Mouse (Mus musculus) layer of hippocampus, postnatal 14 days (tissue): ENCODE results near the gene Cbx1. TPM values are rescaled to one million over a fixed set of nuclear protein-coding genes. Genes with fewer than 3 reads are reported as not detected.

ENCODE experiments used
- DNase-seq, 2 experiments: peaks; one replicate each; pipeline ENCODE4 v3.0.0; 2021 to 2022; ENCODE audit warnings: low spot score in 2 of 2, mixed read lengths in 1 of 2
- long read RNA-seq, 2 experiments: library from polyadenylated mRNA; stranded (forward); transcript quantifications; one replicate each; pipeline ENCODE4 v2.0.0; 2021
- total RNA-seq, 2 experiments: library from RNA; stranded (reverse); gene quantifications; 2 replicates each; pipeline ENCODE4 v1.2.3; 2021

Gene Cbx1
- total RNA-seq: 10 to 100 TPM; 51.0 to 54.8 TPM
- long read RNA-seq, experiment 1, partial matches to known transcripts: 2 of 11 reads
- long read RNA-seq, experiment 1, other reads (novel, unspliced or antisense): 8 of 11 reads
- long read RNA-seq, experiment 2, partial matches to known transcripts: 2 of 22 reads
- long read RNA-seq, experiment 2, other reads (novel, unspliced or antisense): 20 of 22 reads

DNA sequence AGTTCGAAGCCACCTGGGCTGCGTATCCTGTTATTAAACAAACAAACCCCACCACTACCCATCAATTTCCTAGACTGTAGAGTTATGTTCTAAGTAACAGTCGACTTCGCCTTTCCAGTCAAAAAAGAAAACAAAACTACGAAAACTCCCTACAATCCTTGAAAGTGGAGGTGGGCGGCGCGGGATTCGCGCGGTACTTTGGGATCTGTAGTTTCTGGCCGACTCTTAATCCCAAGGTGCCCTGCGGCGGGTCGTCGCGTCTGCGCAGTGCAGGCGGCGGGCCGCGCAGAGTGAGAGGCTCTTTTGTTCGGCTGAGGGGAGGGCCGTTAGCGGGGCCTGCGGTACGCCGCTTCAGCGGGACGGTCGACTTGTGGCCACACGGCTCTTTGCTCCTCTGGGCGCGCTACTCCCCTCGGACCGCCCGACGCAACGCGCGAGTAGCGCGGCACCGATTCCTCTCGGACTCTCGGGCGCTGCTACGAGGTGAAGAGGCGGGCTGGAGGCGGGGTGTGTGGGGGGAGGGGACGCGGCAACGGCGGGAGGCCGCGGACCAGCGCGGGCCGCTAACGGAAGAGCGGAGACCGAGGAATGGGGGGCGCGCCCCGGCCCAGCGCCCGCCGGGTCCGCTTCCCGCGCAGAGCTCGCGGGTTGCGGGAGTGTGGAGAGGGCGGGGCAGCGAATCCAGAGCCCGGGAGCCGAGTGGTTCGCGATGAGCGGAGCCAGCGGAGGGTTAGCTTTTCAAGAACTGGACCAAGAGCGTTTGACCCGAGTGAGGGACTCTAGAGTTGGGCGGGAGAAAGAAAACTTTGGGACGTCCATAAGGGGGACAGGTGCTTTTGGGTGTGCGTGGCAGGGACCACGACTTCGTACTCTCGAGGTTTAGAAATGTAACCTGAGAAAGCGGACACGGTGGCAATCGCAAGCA lies at the start of gene Cbx1:
Gene Cbx1 (plus strand): TSS at position 257 of the 925 bp plus-strand sequence.
- DNase-seq: peak; percentile 87 to 94

DNA sequence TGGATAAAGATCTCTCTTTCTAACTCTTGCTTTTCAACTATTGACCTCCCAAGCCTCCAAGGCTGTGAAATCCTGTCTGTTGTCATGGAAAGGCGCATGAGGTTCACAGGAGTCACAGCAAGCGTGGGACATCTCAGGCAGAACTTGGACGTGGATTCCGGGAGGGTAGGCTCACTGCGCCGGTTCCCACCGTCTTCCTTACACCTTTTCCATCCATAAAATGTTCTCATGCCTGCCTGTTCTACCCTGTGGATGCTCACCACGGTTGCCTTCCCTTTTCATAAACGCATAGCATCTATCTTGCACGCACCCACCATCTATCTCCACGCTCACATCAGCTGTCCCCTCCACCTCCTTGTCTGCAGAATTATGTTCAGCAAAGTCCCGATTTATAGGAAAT lies 48.1 kb upstream of the Cbx1 start:
- no peak for DNase-seq

DNA sequence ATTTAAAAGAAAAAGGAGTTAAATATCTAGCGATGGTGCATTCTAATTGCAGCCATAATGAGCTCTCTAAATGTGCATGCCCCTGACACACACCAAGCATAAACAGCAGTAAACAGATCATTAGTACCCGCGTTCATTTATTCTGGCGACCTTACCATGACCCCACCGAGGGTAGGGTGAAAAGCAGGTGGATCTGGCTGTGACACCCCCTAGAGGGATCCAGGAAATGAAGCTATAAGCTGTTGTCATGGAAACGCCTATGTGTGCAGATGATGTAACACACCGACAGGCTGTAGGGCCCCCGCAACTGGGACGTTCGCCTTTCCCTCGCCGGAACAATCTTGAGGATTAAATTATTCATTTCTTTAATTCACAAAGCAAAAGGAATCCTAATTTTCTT lies 46.9 kb upstream of the Cbx1 start:
- peak; percentile 45 to 58 for DNase-seq

DNA sequence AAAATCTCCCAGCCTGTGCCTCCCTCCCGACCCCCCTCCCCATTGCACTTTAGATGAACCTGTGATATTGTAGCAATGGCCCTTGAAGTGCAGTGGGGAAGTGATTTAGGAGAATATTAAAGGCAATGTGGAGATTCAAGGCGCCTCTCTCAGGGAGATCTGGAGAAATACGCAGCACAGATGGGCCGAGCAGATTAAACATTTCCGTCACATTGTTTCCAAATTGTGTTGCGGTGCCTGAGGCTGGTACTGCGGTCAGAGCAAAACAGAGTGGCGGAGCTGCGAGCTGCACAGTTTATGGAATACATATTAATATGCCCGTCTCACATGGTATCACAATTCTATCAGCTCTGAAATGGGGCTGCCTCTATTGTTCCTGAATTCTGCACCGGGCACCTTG lies 45.9 kb upstream of the Cbx1 start:
- no peak for DNase-seq

DNA sequence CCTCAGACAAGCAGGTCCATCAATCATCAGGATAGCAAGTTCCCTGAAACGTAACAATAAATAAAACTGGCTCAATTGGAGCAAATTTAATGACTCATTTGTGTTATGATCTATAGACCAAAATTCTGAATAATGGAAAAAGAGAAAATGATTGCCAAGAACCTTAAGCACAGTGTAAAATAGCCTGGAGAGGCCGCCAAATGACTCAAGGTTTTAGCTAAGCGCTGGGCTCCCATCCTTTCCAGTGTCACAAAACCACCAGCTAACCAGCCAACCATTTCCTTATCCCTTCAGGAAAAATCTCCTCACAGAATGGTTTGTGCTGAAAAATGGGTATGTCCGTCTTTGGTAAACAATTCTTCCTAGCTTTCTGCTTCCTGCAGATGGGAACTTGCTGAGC lies 45.0 kb upstream of the Cbx1 start:
- DNase-seq: no peak

DNA sequence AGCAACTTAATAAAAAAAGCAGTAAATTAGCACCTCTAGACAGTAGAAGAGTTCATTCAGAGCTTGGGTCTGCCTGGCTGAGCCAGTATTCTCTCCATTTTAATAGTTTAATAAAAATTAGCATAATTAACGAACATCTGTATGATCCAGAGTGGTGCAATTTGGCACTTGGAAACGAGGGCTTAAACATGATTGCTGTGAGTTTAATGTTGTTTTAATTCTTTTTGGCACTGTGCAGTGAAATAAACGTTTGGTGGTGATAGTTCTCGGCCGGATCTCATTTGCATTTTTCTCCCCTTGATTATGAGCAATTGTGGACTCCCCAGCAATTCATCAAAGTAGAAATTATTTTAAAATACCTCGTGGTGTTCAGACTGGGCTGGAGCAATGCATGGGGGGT lies 42.3 kb upstream of the Cbx1 start:
- no peak for DNase-seq

DNA sequence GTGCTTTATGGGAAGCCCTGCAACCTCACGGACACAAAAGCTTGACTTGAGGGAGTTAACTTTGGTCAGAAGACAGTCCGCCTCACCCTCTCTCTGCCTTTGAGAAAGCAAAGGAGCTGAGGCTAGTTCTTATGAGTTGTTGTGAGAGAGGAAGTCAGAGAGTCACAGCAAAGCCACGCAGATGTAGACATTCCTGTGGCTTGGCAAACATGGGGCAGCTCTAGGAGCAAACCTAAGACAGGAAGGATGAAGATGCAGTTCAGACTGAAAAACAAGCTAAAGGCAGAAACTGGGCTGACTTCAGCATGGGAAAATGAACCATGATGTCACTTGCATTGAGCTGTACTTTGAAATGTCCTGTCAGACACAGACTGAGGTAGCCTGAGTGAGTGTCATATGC lies 41.4 kb upstream of the Cbx1 start:
- DNase-seq: no peak

DNA sequence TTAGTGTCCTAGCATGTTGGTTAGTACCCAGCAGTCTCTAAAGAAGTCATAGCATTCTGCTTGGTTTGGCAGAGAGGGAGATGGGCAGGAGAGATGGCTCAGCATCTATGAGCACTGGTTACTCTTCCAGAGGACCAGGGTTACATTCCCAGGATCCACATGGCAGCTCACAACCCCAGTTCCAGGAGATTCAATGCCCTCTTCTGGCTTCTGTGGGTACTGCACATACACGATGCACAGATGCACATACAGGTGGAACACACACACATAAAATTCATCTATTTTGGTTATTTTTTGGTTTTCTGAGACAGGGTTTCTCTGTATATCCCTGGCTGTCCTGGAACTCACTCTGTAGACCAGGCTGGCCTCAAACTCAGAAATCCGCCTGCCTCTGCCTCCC lies 33.6 kb upstream of the Cbx1 start:
- DNase-seq: no peak

DNA sequence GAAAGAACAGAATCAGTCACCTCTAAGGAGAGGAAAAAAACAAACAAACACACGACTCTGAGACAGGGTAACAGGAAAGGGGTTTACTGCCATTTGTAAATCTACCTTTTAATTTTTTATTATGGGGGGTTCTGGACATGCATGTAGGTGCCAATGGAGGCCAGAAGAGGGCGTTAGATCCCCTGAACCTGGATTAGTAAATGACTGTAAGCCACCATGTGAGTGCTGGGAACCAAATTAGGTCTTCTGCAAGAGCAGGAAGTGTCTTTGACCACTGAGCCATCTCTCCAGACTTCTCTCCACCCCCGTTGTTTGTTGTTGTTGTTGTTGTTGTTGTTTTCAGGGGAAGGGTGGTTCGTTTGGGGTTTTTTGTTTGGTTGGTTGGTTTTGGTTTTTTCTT lies 31.5 kb upstream of the Cbx1 start:
- no peak for DNase-seq

DNA sequence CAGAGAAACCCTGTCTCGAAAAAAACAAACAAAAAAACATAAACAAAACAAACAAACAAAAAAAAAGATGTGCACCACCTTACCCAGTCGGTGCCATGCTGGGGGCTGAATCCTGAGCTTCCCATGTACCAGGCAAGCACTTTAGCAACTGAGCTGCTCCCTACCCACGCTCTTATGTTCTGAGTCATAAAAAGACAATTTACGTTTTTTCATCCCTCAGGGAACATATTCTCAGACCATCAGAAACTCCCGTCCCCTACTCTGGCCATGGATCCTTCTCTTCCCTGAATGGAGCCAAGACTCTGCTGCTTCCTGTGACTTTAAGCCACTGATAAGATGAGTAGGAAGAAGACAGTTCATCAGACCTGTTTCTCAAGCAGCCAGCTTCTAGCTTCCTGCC lies 30.5 kb upstream of the Cbx1 start:
- DNase-seq: no peak

DNA sequence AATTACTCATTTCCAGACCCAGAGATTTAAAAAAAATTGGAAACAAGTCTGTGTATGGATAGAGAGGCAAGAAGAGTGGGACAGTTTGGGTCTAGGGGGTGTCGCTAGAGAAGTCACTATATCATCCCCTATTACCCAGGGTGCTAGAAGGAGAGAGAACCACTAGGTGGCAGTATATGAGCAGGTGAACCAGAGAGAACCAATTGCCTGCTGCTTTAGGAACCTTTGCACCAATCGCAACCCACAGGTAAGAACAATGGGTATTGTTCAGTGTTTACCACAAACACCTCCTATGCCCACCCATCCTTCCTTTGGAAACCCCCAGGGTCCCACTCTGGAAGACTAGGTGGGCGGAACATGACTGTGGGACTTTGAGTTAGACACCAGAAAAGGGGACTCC lies 28.9 kb upstream of the Cbx1 start:
- peak in 1 of 2 experiments; percentile 76 for DNase-seq

DNA sequence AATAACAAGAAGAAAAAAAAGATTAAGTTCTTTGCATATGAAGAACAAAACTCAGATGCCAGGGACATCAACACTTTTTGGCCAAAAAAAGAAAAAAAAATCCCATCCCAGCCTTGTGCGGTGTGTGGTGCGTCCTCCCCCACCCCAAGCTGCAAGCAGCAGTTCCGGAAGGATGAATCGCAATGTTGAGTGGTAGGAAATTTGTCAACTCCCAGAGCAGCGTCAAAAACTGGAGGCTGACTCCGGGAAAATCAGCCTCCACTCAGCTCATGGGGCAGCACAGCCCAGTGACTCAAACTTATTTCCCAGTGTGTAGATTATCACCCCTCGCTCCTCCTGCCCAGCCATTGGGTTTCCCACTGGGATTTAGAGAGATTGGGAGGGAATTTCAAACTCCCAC lies 26.9 kb upstream of the Cbx1 start:
- no peak for DNase-seq

DNA sequence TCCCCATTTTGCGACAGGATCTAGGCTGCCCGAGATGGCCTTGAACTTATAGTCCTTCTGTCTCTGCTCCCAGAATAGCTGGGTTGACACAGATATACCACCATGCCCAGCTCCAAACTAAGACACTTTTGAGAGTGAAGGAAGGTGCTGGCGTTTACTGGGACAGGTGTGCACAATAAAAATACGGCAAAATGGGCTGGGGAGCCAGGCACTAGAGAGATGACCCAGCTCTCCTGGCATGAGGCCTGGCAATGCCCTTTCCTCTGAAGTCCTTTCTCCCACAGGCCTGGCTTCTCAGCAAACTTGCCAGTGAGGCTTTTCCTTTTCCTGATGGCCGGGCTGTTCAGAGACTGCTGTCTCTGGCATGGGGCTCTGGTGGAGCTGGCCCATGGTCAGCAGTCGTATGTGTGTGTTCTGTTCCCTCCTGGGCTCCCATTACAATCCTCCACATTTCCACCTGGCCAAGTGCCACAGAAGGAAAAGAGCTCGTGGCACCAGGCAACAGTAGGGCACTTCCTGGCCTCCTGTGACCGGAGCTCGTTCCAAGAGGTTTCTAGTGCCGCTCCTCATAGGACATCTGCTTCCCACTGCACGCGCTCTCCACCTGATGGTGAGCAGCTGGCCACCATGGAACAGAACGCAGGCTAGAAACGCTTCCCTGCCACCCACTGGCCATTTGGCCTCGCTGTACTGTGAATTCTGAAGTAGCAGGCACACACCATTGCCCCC lies 26.0 kb upstream of the Cbx1 start:
- peak in 1 of 2 experiments; percentile 57 for DNase-seq

DNA sequence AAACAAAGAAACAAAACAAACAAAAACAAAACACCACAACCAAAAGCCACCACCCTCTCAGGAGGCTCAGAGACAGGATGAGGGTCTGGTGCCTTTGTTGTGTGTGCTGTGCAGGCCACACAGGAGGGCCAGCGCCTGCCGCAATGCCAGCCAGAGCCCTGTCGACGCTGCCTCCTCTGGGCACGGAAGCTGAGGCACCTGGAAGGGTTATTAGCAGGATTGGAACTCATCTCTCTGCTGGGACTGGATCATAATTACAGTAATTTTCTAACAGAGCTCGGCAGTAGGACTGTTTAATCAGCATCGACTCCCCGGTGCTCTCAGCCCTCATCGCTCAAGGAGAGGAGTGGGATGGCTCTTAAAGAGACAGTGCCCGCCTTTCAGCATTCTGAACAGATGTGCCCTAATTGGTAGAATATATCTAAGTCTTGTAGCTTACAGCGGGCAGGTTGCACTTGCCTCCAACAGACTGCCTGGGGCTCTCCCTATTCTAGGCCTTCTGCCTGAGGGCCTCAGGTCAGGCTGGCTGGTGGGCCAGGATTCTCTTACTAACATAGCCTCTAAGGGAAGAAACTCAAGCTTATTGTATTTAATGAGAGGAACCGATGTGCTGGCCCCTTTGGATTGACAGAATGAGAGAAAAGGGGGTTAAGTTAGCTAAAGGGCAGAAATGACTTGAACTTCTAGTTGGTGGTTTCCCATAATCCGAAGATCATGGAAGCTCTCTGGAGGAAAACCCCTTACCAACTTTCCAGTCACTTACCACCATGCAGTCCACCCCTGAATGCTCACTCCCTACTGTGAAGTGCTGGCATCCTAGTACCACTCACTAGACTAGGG lies 24.2 kb upstream of the Cbx1 start:
- DNase-seq: no peak

DNA sequence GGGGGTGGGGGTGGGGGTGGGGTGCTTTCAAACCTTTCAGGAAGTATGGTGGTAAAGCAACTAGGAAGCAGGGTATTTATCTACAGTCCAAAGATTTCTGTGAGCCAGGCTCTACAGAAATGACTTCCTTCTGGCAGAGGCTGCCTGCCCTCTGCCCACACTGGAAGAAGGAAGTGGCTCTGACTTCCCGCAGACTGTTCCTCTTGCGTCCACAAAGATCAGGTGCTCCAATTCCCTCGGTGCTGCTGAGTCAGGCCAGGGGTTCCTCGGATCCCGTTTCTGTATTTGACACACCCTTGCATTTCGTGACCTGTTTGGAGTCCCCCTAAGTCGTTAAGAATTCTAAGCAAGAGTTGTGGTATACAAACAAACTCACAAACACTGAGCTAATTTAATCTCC lies 23.3 kb upstream of the Cbx1 start:
- DNase-seq: no peak

DNA sequence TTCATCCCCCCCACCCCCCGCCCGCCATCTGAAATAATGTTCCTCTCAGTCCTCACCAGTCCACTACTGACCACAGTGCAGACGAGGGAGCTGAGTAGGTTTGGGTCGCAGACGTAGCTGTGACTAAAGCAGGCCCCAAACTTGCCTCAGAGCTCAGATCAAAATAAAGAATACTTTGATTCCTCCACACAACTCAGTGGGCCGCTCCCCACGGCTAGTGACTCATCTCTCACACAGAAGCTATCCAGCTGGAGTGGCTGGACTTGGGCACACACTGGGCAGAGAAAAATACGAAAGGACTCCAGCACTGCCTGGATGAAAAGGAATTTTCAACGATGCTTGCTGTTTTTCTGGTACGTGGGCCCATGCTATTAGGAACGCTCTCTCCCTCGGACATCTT lies 22.4 kb upstream of the Cbx1 start:
- DNase-seq: no peak

DNA sequence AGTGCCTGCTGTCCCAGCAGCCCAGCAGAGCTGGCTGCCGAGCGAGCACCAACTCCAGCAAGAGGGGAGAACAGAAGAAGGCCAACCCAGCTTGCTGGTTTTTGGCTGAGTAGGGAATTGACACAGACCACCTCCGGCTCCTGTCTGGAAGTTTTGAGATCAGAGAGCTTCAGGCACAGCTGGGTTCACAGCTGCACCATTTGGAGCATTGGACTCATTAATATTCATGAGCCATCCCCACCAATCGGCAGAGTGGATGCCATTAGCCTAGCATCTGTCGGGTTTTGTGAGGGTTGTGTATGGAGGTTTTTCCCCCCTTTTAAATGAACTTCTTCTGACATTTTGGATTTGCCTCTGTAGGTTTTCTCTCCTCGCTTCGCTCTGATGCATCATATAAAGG lies 21.8 kb upstream of the Cbx1 start:
- DNase-seq: no peak

DNA sequence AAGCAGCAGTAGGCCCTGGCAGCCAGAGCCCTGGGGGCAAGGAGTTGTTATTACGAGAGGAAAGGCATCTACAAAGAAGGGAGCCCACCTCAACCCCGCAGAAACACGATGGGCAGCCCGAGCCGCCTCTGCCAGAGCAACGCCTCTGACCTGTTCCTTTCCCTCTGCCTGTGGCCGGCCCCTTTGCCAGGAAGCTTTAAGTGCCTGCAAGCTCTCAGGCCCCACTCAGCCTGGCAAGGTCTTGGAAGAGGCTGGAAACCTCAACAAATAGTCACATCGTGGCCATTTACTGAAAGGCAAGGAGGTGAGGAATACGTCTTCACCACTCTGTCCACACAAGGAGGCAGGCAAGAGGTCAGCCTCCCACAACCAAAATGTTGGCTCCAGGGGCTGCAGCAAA lies 20.7 kb upstream of the Cbx1 start:
- no peak for DNase-seq

DNA sequence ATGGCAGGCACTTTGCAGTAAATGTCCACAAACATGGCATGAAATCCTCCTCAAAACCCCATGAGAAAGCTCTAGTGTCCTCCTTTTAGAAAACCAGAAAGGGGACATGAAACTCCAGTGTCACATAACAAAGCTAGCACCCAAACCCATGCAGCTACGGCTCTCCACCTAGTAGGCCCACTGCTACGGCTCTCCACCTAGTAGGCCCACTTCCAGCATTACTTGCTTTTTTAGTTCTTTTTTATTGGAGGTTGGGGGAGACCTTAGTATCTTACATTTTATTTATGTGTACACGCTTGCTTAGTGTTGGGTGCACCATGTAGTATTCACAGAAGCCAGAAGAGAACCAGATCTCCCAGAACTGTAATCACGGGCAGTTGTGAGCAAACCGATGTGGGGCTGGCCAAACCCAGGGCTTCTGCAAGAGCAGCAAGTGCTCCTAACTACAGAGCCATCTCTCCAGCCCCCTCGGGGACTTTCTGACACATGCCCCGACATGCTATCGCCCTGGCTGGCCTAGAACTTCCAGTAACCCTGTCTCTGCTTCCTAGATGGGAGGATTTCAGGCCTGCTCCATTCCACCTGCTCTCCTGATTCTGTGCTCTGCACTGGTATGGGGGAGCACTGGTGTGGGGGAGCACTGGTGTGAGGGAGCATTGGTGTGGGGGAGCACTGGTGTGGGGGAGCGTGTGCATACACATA lies 17.5 kb upstream of the Cbx1 start:
- DNase-seq: no peak

DNA sequence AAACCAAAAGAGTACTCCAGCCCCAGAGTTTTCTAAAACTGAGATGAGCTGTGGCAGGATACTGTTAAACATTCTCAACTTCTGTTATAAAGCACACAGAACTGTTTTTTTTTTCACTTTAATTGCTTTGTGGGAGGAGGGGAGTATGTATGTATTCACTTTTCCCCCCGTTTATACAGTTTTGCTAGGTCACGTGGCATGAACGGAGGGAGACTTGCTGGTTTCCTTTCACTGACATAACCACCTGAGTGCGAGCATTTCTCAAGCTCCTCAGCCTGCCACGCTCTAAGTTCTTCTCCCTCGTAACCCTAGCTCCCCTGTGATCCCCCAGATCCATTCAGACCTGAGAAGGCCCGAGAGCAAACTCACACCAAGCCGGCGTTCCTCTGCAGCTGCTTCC lies 16.5 kb upstream of the Cbx1 start:
- DNase-seq: no peak

DNA sequence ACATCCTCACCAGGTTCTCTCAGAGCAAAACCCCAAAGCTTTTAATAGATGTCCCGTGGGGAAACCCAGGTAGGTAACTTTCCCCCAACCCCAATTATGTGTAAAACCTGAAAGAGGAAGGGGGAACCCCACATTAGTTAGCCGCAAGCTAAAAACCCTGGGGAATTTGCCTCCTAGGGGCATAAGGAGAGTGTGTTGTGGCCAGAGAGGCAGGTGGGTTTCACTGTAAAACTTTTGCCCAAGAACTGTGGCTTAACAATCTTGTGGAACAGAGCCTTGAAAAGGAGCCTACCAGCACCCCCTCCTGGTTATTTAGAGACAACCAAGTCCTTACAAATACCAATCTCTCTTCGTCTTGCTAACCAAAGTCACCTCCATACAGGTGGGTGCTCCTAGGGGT lies 14.4 kb upstream of the Cbx1 start:
- no peak for DNase-seq
